Mouse (Mus musculus) erythroblast, embryonic 14.5 days (primary cell): Measurements from ENCODE around the gene Ldlrap1. TPM values are rescaled to one million over a fixed set of nuclear protein-coding genes. Genes with fewer than 3 reads are reported as not detected.
A peak's percentile ranks its signal among the peaks of the same experiment; 100 is the strongest.

Source experiments
- H3K27me3 ChIP-seq: 2 replicates; pipeline ENCODE4 v1.6.1; 2012; ENCODE audit warnings: inconsistent platforms; ENCODE audit not compliant: control insufficient read depth
- H3K36me3 ChIP-seq: 2 replicates; pipeline ENCODE4 v1.6.1; 2012; ENCODE audit warnings: mild to moderate bottlenecking, inconsistent platforms; ENCODE audit not compliant: control insufficient read depth
- H3K4me1 ChIP-seq: 2 replicates; pipeline ENCODE4 v1.6.1; 2012; ENCODE audit warnings: inconsistent platforms; ENCODE audit not compliant: control insufficient read depth
- H3K4me3 ChIP-seq: replicated peaks from 2 replicates; pipeline ENCODE3; 2012; ENCODE audit warnings: moderate library complexity, mild to moderate bottlenecking, inconsistent platforms
- H3K9me3 ChIP-seq: 2 replicates; pipeline ENCODE4 v1.6.1; 2012; ENCODE audit warnings: low read length, inconsistent platforms, mixed read lengths; ENCODE audit not compliant: control insufficient read depth
- GATA1 ChIP-seq: IDR thresholded peaks from 2 replicates; pipeline ENCODE4 v1.6.1; 2012; ENCODE audit warnings: low read length, inconsistent platforms, mixed read lengths
- TAL1 ChIP-seq: IDR thresholded peaks from 3 replicates; pipeline ENCODE4 v1.6.1; 2012; ENCODE audit warnings: low read length, inconsistent platforms, mixed read lengths
- polyA plus RNA-seq: library from polyadenylated mRNA; stranded (reverse); fragments of >175 nt; gene quantifications from 2 replicates; pipeline ENCODE4 v1.2.3, GENCODE M21; 2012

The Ldlrap1 gene
- polyA plus RNA-seq, 1 experiment = 3.0 TPM

DNA sequence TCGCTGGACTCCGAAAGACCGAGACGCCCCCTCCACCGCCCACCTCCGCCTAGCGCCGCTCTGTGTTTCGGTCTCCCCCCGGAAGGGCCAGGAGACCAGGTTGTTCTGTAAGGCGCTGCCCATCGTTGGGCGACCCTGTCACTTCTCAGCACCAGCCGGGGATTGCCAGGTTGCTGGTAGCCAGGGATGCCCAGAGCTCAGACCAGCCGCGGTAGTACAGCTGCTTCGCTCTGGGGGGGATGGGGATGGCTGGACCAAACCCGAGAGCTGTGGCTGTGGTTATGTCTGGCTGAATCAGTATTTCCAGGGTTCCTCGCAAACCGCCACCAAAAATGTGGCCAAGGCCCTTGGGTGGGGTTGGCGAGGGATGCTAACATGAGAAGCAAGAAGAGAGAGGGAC, 63.2 kb downstream of the Ldlrap1 start:
- no peak for TF ChIP-seq GATA1
- TF ChIP-seq TAL1 = no peak
- peaks cover 25% of the 10 kb centered on the region for H3K4me1 ChIP-seq
- peaks cover 83% of the 10 kb centered on the region for H3K27me3 ChIP-seq
- peak overlapping the region; percentile 59 for H3K4me3 ChIP-seq
- peaks cover 14% of the 10 kb centered on the region for H3K9me3 ChIP-seq
- no peaks in the 10 kb centered on the region for H3K36me3 ChIP-seq

GRCm38 (mm10) chr4:134703835-134704546, 63.8 kb downstream of the Ldlrap1 start, which contains the start of gene Man1c1:
TSS of gene Man1c1 (minus strand) at chr4:134704290.
- Histone ChIP-seq H3K27me3 (peaks cover 88% of the 10 kb centered on the region), H3K4me1 (peaks cover 25% of the 10 kb centered on the region), H3K36me3 (no peaks in the 10 kb centered on the region), H3K9me3 (peaks cover 14% of the 10 kb centered on the region), H3K4me3 (peak within 1 kb of the TSS; percentile 59)
- TF ChIP-seq TAL1 = no peak
- no peak for TF ChIP-seq GATA1

GRCm38 (mm10) chr4:134702981-134703834, 64.6 kb downstream of the Ldlrap1 start:
- Histone ChIP-seq H3K27me3 (peaks cover 89% of the 10 kb centered on the region), H3K9me3 (peaks cover 14% of the 10 kb centered on the region), H3K4me1 (peaks cover 25% of the 10 kb centered on the region), H3K4me3 (peak overlapping the region; percentile 59), H3K36me3 (no peaks in the 10 kb centered on the region)
- TF ChIP-seq GATA1 = no peak
- no peak for TF ChIP-seq TAL1

- H3K27me3 ChIP-seq = peaks cover 78% of the 10 kb centered on the region
- H3K4me3 ChIP-seq = no peak overlapping the region
- H3K36me3 ChIP-seq = no peaks in the 10 kb centered on the region
- no peak for TF ChIP-seq TAL1
- no peak for TF ChIP-seq GATA1
- peaks cover 14% of the 10 kb centered on the region for H3K9me3 ChIP-seq
- H3K4me1 ChIP-seq = peaks cover 25% of the 10 kb centered on the region
Measured at GRCm38 (mm10) chr4:134701934-134702333, 65.9 kb downstream of the Ldlrap1 start.

- Histone ChIP-seq H3K36me3 (no peaks in the 10 kb centered on the region), H3K9me3 (peaks cover 14% of the 10 kb centered on the region), H3K4me3 (no peak overlapping the region), H3K4me1 (peaks cover 25% of the 10 kb centered on the region), H3K27me3 (peaks cover 71% of the 10 kb centered on the region)
- TF ChIP-seq GATA1 = no peak
- no peak for TF ChIP-seq TAL1
Measured at GRCm38 (mm10) chr4:134700911-134701310, 66.9 kb downstream of the Ldlrap1 start.

DNA sequence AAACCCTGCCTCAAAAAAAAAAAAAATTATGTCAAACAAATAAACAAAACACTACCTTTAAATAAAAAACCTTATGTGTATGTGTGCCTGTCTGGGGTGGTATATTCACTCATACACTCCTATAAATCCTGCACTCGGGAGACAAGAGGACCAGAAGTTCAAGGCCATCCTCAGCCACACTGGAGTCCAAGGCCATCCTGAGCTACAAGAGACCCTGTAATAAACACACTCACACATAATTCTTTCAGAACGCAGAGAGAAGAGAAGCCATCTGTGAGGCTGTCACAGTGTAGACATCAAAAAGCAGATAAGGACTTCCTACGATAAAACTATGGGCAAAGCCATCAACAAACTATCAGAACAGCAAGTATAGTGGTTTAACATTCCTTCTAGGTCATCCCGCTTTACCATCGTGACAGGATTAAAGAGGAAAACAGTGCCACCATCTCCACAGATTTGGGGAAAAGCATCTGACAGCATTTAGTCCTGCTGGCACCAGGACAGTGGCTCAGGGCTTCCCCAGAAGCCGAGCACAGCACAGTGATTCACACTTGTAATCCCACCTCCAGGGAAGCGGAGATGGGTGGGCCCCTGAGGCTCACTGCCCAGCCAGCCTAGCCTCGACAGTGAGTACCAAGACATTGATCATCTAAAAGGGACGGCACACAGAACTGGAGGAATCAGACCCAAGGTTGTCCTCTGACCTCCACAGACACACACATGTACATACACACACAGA, 74.5 kb downstream of the Ldlrap1 start:
- Histone ChIP-seq H3K4me1 (no peaks in the 10 kb centered on the region), H3K27me3 (0 out of 2 replicates have a peak, but pooled peaks cover 2% of the 10 kb centered on the region), H3K9me3 (peaks cover 7% of the 10 kb centered on the region), H3K36me3 (no peaks in the 10 kb centered on the region), H3K4me3 (no peak overlapping the region)
- TF ChIP-seq TAL1 (no peak), GATA1 (no peak)

- TF ChIP-seq TAL1 (no peak), GATA1 (no peak)
- Histone ChIP-seq H3K4me3 (no peak overlapping the region), H3K4me1 (no peaks in the 10 kb centered on the region), H3K27me3 (no peaks in the 10 kb centered on the region), H3K9me3 (peaks cover 7% of the 10 kb centered on the region), H3K36me3 (no peaks in the 10 kb centered on the region)
Measured at GRCm38 (mm10) chr4:134692388-134692787, 75.4 kb downstream of the Ldlrap1 start.

Other genes with a start within 250 kb of the Ldlrap1 start
- 2.5 and 3.9 TPM in 2 replicates for gene Mtfr1l, start 232.6 kb downstream of the Ldlrap1 start, polyA plus RNA-seq
- 0.05 and 0.08 TPM in 2 replicates for gene Selenon, start 215.9 kb downstream of the Ldlrap1 start, polyA plus RNA-seq
- 0.06 and 0.07 TPM in 2 replicates for gene Man1c1, start 63.7 kb downstream of the Ldlrap1 start, polyA plus RNA-seq
- 1.4 and 1.5 TPM in 2 replicates for gene Maco1, start 85.3 kb upstream of the Ldlrap1 start, polyA plus RNA-seq
- gene Rhd, start 96.5 kb upstream of the Ldlrap1 start, polyA plus RNA-seq = 54.9 and 73.6 TPM in 2 replicates
- 1.0 and 1.2 TPM in 2 replicates for gene Tmem50a, start 147.0 kb upstream of the Ldlrap1 start, polyA plus RNA-seq
- gene Rsrp1, start 155.6 kb upstream of the Ldlrap1 start, polyA plus RNA-seq = 62.6 and 71.3 TPM in 2 replicates
- 10.1 and 17.9 TPM in 2 replicates for gene Syf2, start 162.9 kb upstream of the Ldlrap1 start, polyA plus RNA-seq